Mouse (Mus musculus): ENCODE data around the gene Traf2.
A peak's percentile ranks its signal among the peaks of the same experiment; 100 is the strongest.

- TF ChIP-seq EP300 (IDR thresholded peaks at IDR 0.05; ENCODE audit: insufficient read depth, low read depth, low read length): peak; percentile 46; the same call in 1 of the 2 replicates
- no peak for TF ChIP-seq CTCF (IDR thresholded peaks at IDR 0.05)
Measured at GRCm38 (mm10) chr2:25534178-25534865, 12.4 kb downstream of the Traf2 start.
